Mouse (Mus musculus) CH12F3 (cell line): ENCODE results near the gene Myh7b.

Experiments used
- in situ Hi-C: fragments of 300-500 bp; cut with MboI; formaldehyde crosslinking; loops from 2 replicates; pipeline ENCODE4 v1.14.3; 2020; ENCODE audit warnings: low sequenced_read_pairs

Gene Myh7b

DNA sequence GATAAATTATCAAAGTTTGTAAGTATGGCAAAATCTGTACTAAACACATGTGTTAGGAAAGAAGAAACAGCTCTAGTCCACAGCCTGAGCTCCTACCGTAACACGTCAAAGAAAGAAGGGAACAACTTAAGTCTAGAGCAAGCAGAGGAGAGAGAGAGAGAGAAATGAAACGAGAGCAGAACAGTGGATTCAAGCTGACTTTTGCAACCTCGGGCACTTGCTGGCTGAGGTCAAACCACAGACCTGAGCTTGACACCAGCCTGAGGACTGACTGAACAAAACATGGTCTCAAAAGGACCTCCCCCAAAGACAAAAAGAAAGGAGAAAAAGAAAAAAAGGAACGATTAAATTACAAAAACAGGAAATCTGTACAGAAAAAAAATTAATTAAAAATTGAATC lies 69.6 kb downstream of the Myh7b start:
- in situ Hi-C loops, result no loop called here

DNA sequence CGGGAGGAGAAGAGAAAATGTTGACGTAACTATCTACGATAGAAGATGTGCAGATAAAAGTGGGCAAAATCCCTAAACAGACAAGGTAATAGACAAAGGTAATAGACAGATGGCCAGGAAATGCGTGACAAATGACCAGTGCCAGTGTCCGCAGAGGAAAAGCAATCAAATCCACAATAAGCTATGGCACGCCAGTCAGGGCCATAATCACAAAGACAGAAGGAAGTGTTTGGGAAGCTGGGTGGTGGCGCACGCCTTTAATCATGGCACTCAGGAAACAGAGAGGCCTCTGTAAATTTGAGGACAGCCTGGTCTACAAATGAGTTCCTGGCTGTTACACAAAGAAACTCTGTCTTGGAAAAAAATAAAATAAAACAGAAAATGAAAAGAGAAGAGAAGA lies 70.2 kb downstream of the Myh7b start:
- in situ Hi-C loops, result no loop called here

GRCm38 (mm10) chr2:155681874-155682273 lies 70.9 kb downstream of the Myh7b start:
- in situ Hi-C loops, result no loop called here

DNA sequence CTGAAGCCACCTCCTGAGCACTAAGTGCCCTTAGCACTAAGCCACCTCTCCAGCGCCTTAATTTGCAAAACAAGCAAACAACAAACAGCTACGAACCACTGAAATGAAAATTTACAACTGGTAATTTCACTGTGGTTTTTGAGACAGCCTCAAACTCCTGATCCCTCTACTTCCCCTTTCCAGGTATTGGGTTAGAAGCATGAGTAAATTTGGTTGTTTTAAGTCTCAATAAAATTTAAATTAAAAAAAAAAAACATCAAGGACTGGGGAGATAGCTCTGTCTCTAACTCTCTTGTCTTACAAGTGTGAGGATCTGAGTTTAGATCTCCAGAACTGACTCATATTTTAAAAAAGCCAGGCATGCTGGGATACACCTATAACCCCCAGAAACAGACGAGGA lies 72.1 kb downstream of the Myh7b start:
- in situ Hi-C loops, result no loop called here

- in situ Hi-C loops, result no loop called here
These were observed 72.8 kb downstream of the Myh7b start for GRCm38 (mm10) chr2:155683821-155684220.
